Mouse (Mus musculus) limb, embryonic 10.5 days (tissue): ENCODE measurements around the gene Arnt2. TPM values are rescaled to one million over a fixed set of nuclear protein-coding genes. Genes with fewer than 3 reads are reported as not detected.

Source experiments
- DNase-seq: peaks from one replicate; pipeline ENCODE4 v3.0.0-alpha.2; 2017; ENCODE audit warnings: low spot score
- H3K27ac ChIP-seq: fragments of 300-500 bp; sonication (generic); 2 replicates; pipeline ENCODE4 v1.5.1; 2016; ENCODE audit warnings: mild to moderate bottlenecking
- H3K27me3 ChIP-seq: fragments of 300-500 bp; sonication (generic); 2 replicates; pipeline ENCODE4 v1.6.1; 2016; ENCODE audit warnings: low read depth, mild to moderate bottlenecking; ENCODE audit not compliant: poor library complexity, severe bottlenecking
- H3K36me3 ChIP-seq: fragments of 300-500 bp; sonication (generic); 2 replicates; pipeline ENCODE4 v1.6.1; 2016; ENCODE audit warnings: mild to moderate bottlenecking, moderate library complexity
- H3K4me1 ChIP-seq: fragments of 300-500 bp; sonication (generic); 2 replicates; pipeline ENCODE4 v1.6.1; 2016
- H3K4me3 ChIP-seq: fragments of 300-500 bp; sonication (generic); 2 replicates; pipeline ENCODE4 v1.5.1; 2016; ENCODE audit warnings: mild to moderate bottlenecking, moderate library complexity
- H3K9me3 ChIP-seq: fragments of 300-500 bp; sonication (generic); replicated peaks from 2 replicates; pipeline ENCODE4 v1.6.1; 2016; ENCODE audit warnings: mild to moderate bottlenecking
- WGBS: fragments of 180-500 bp; shearing (Covaris S2); methylation state at CpG from one replicate; pipeline ENCODE4 v1.1.7; 2016; 5-methylcytosine and 5-hydroxymethylcytosine counted together
- polyA plus RNA-seq: library from polyadenylated mRNA; unstranded; fragments of >200 nt; fragmentation: Nextera tagmentation; extraction: Ambion mirVana; gene quantifications from 2 replicates; pipeline ENCODE4 v1.2.1, GENCODE M21; 2016

Arnt2 gene
- polyA plus RNA-seq, 1 experiment from 2014 or later, result 18.4 TPM

DNA sequence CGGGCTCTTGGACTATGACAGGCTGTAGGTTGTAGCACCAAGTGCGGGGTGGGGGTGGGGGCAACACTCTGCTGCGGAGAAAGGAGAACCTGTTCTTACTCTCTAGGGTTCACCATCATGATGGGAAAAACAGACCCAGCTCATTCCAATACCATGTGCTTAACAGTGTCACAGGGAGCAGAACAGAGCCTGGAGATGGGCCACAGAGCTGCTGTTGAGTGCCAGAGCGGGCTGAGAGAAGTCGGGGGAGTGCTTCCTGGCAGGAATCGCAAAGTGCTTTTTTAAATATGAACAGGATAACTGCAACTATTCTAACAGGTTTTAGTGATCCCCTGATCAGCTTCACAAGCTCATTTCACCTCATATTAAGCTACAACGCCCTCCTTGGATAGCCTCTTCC, 116.9 kb downstream of the Arnt2 start:
- H3K36me3 ChIP-seq, result peaks cover 11% of the 10 kb centered on the region
- no peaks in the 10 kb centered on the region for H3K4me1 ChIP-seq
- no peak for DNase-seq
- H3K9me3 ChIP-seq, result no peaks in the 10 kb centered on the region
- no peak overlapping the region for H3K4me3 ChIP-seq
- 86% methylated on average over 7 of the region's 7 CpGs for WGBS
- H3K27me3 ChIP-seq, result no peaks in the 10 kb centered on the region
- H3K27ac ChIP-seq, result no peak overlapping the region

DNA sequence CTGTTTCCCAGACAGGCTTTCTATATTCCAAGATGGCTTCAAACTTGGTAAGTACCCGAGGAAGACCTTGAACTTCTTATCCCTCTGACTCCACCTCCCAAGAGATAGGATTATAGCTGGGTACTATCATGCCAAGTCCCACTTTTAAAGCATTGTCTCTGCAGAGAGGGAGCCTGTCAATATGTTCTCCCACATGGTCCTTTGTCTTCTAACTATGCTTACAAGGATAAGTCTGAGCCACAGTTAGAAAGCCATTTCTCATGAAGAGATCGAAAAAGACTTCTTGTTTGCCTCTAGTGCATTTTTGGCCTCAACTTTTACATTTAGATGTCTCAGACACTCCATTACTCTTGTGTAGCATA, 122.8 kb downstream of the Arnt2 start:
- no peak for DNase-seq
- 85% methylated on average over 2 of the region's 2 CpGs for WGBS
- Histone ChIP-seq H3K4me1 (no peaks in the 10 kb centered on the region), H3K36me3 (peaks cover 18% of the 10 kb centered on the region), H3K9me3 (no peaks in the 10 kb centered on the region), H3K4me3 (no peak overlapping the region), H3K27me3 (no peaks in the 10 kb centered on the region), H3K27ac (no peak overlapping the region)

DNA sequence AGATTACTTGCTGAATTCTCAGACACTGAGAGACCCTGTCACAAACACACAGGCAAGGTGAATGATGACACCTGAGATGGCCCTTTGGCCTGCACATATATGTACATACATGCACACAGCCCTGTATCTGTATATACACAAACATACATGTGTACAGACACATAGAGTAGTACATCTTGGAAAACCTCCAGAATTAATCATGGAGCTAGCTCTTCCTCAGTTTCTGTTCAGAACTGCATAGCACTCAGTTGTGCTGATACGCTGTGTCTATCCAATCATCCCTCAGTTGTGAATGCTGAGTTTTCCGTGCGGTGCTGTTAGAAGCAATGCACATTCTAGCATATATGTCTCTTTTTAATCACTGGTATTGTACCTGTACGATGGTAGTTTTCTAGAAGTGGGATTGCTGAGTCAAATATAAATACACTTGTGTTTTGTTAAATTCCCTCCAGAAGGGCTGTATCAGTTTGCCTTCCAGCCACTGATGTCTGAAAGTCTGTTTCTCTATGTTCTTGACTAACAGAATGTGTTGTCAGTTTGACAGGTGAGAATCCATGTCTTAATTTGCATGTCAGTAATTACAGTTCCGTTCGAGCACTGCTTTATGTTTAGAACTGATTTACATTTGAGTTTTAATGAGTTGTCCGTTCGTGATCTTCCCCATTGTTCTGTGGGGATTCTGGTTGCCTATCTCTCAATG, 123.3 kb downstream of the Arnt2 start:
- Histone ChIP-seq H3K4me3 (no peak overlapping the region), H3K4me1 (no peaks in the 10 kb centered on the region), H3K36me3 (peaks cover 19% of the 10 kb centered on the region), H3K9me3 (no peaks in the 10 kb centered on the region), H3K27me3 (no peaks in the 10 kb centered on the region), H3K27ac (no peak overlapping the region)
- WGBS, result 93% methylated on average over 8 of the region's 8 CpGs
- no peak for DNase-seq

- H3K27ac ChIP-seq, result no peak overlapping the region
- H3K36me3 ChIP-seq, result peaks cover 25% of the 10 kb centered on the region
- no peaks in the 10 kb centered on the region for H3K27me3 ChIP-seq
- no peak overlapping the region for H3K4me3 ChIP-seq
- H3K9me3 ChIP-seq, result no peaks in the 10 kb centered on the region
- WGBS, result 85% methylated on average over 7 of the region's 7 CpGs
- DNase-seq, result no peak
- H3K4me1 ChIP-seq, result no peaks in the 10 kb centered on the region
Measured at GRCm38 (mm10) chr7:84285790-84286189, 124.2 kb downstream of the Arnt2 start.

DNA sequence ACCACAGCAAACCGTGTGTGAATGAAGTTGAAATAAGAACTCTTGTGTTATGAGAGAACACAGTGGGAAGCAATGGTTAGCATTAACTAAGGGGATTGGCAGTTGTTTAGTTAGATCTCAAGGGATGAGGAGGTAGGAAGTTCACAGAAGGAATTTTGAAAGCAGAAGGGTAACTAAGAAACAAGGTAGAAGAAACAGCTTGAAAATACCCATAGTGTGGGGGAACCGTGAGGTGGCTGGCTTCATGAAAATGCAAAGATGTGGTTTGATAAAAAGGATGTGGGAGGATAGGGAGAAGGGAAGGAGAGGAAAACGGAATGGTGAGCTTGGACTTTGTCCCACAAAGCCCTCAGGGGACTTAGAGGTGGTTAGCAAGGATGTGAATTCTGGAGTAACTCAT, 125.0 kb downstream of the Arnt2 start:
- 86% methylated on average over 3 of the region's 3 CpGs for WGBS

DNA sequence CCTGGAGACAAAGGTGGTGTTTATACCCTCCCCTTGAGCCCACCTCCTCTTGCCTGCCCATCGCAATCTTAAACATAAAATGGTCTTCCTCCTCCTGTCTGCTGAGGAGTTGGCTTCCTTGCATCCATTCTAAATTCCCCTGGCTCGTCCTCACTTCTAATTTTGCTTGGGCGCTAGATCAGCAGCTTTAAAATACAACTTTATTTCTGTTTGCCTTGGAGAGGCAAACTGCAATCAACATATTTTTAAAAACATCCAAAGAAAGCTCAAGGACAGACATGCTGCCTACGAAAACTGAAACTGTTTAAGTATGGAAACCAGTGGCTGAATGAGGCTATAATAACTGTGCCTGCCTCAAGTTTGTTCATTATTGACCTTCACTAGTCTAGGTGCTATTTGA, 127.7 kb downstream of the Arnt2 start:
- Histone ChIP-seq H3K4me3 (no peak overlapping the region), H3K4me1 (no peaks in the 10 kb centered on the region), H3K9me3 (no peaks in the 10 kb centered on the region), H3K27ac (no peak overlapping the region), H3K27me3 (no peaks in the 10 kb centered on the region), H3K36me3 (peaks cover 34% of the 10 kb centered on the region)
- DNase-seq, result no peak
- 88% methylated on average over 4 of the region's 4 CpGs for WGBS

More for the DNA sequence above, 125.0 kb downstream of the Arnt2 start:
- H3K9me3 ChIP-seq, result no peaks in the 10 kb centered on the region
- H3K36me3 ChIP-seq, result peaks cover 32% of the 10 kb centered on the region
- DNase-seq, result no peak
- H3K27ac ChIP-seq, result no peak overlapping the region
- H3K27me3 ChIP-seq, result no peaks in the 10 kb centered on the region
- H3K4me3 ChIP-seq, result no peak overlapping the region
- no peaks in the 10 kb centered on the region for H3K4me1 ChIP-seq

GRCm38 (mm10) chr7:84279231-84279630, 130.7 kb downstream of the Arnt2 start:
- Histone ChIP-seq H3K4me3 (no peak overlapping the region), H3K36me3 (peaks cover 49% of the 10 kb centered on the region), H3K27me3 (no peaks in the 10 kb centered on the region), H3K4me1 (no peaks in the 10 kb centered on the region), H3K27ac (no peak overlapping the region), H3K9me3 (no peaks in the 10 kb centered on the region)
- 90% methylated on average over 1 of the region's 1 CpGs for WGBS
- no peak for DNase-seq

GRCm38 (mm10) chr7:84275312-84275711, 134.7 kb downstream of the Arnt2 start:
- Histone ChIP-seq H3K27me3 (no peaks in the 10 kb centered on the region), H3K27ac (no peak overlapping the region), H3K36me3 (peaks cover 53% of the 10 kb centered on the region), H3K4me3 (no peak overlapping the region), H3K9me3 (no peaks in the 10 kb centered on the region), H3K4me1 (no peaks in the 10 kb centered on the region)
- no peak for DNase-seq
- 89% methylated on average over 10 of the region's 10 CpGs for WGBS

GRCm38 (mm10) chr7:84273930-84274329, 136.0 kb downstream of the Arnt2 start:
- H3K27ac ChIP-seq, result no peak overlapping the region
- no peaks in the 10 kb centered on the region for H3K9me3 ChIP-seq
- H3K4me1 ChIP-seq, result no peaks in the 10 kb centered on the region
- DNase-seq, result no peak
- H3K27me3 ChIP-seq, result no peaks in the 10 kb centered on the region
- WGBS, result 86% methylated on average over 6 of the region's 6 CpGs
- peaks cover 55% of the 10 kb centered on the region for H3K36me3 ChIP-seq
- no peak overlapping the region for H3K4me3 ChIP-seq

GRCm38 (mm10) chr7:84272206-84272818, 137.7 kb downstream of the Arnt2 start:
- WGBS, result 26% methylated on average over 7 of the region's 7 CpGs
- no peaks in the 10 kb centered on the region for H3K4me1 ChIP-seq
- peaks cover 68% of the 10 kb centered on the region for H3K36me3 ChIP-seq
- DNase-seq, result peak; percentile 78
- no peaks in the 10 kb centered on the region for H3K9me3 ChIP-seq
- H3K4me3 ChIP-seq, result no peak overlapping the region
- no peak overlapping the region for H3K27ac ChIP-seq
- no peaks in the 10 kb centered on the region for H3K27me3 ChIP-seq

DNA sequence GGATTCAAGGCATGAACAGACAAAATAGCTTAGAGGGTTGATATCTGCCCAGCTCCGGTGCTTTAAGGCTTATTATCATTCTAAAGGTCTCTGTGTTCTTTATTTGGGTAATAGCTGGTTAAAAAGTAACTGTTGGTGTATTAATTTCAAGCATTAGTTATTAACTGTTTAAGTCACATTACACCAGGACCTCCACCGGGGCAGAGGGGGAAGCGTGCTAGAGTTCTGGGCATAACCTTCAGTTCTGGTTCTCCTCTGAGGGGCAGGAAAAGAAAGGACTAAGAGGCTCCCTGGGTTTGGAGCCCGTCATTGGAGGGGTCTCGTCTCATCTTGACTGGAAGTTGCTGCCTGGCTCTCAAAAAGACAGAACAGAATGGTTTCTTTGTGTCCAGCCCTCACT, 138.5 kb downstream of the Arnt2 start:
- no peak for DNase-seq
- Histone ChIP-seq H3K36me3 (peaks cover 70% of the 10 kb centered on the region), H3K4me3 (no peak overlapping the region), H3K27me3 (no peaks in the 10 kb centered on the region), H3K4me1 (no peaks in the 10 kb centered on the region), H3K9me3 (no peaks in the 10 kb centered on the region), H3K27ac (no peak overlapping the region)
- 92% methylated on average over 5 of the region's 5 CpGs for WGBS

GRCm38 (mm10) chr7:84263466-84263865, 146.5 kb downstream of the Arnt2 start:
- DNase-seq, result no peak
- Histone ChIP-seq H3K9me3 (no peaks in the 10 kb centered on the region), H3K27ac (no peak overlapping the region), H3K27me3 (no peaks in the 10 kb centered on the region), H3K36me3 (peaks cover 75% of the 10 kb centered on the region), H3K4me1 (no peaks in the 10 kb centered on the region), H3K4me3 (no peak overlapping the region)
- WGBS, result 91% methylated on average over 4 of the region's 4 CpGs

DNA sequence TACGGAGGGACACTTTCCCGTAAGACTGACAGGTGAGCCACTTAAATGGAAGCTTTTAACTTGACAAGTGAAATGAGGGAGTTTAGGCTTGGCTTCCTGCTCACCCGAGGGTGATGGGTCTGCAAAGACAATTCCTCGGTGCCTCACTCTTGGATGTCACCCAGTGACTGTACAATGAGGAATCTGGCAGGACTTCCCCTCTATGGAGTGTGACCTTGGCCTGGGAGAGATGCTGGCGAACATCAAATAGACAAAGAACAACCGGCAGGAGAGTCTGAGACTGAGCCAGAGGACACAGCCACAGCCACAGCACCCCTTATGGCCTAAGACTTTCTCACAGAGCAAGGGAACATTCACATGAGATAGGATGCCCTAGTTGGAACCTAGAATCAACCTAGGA, 148.6 kb downstream of the Arnt2 start:
- 89% methylated on average over 6 of the region's 6 CpGs for WGBS
- Histone ChIP-seq H3K27ac (no peak overlapping the region), H3K4me3 (no peak overlapping the region), H3K36me3 (peaks cover 68% of the 10 kb centered on the region), H3K27me3 (no peaks in the 10 kb centered on the region), H3K9me3 (no peaks in the 10 kb centered on the region), H3K4me1 (no peaks in the 10 kb centered on the region)
- DNase-seq, result no peak

- no peaks in the 10 kb centered on the region for H3K27me3 ChIP-seq
- H3K4me3 ChIP-seq, result no peak overlapping the region
- no peaks in the 10 kb centered on the region for H3K4me1 ChIP-seq
- H3K36me3 ChIP-seq, result peaks cover 59% of the 10 kb centered on the region
- no peak for DNase-seq
- 81% methylated on average over 4 of the region's 4 CpGs for WGBS
- H3K27ac ChIP-seq, result no peak overlapping the region
- H3K9me3 ChIP-seq, result no peaks in the 10 kb centered on the region
Measured at GRCm38 (mm10) chr7:84260401-84260800, 149.6 kb downstream of the Arnt2 start.
